Mouse (Mus musculus) liver, embryonic 14.5 days (tissue): ENCODE measurements around the gene Smtnl2.

Experiments
- CTCF ChIP-seq: IDR thresholded peaks from 2 replicates; pipeline ENCODE4 v1.5.1; 2016; ENCODE audit warnings: antibody characterized with exemption, low read depth, control low read depth
- EP300 ChIP-seq: IDR thresholded peaks from 2 replicates; pipeline ENCODE4 v1.6.1; 2016; ENCODE audit warnings: antibody characterized with exemption, low read depth

GRCm38 (mm10) chr11:72421518-72422278 lies 10.2 kb upstream of the Smtnl2 start:
- no peak for TF ChIP-seq CTCF
- no peak for TF ChIP-seq EP300
